Mouse (Mus musculus): ENCODE measurements around the gene Leng8. TPM values are rescaled to one million over a fixed set of nuclear protein-coding genes. Genes with fewer than 3 reads are reported as not detected.

The Leng8 gene
- polyA plus RNA-seq, 1 experiment from 2014 or later, result 60.6 TPM

DNA sequence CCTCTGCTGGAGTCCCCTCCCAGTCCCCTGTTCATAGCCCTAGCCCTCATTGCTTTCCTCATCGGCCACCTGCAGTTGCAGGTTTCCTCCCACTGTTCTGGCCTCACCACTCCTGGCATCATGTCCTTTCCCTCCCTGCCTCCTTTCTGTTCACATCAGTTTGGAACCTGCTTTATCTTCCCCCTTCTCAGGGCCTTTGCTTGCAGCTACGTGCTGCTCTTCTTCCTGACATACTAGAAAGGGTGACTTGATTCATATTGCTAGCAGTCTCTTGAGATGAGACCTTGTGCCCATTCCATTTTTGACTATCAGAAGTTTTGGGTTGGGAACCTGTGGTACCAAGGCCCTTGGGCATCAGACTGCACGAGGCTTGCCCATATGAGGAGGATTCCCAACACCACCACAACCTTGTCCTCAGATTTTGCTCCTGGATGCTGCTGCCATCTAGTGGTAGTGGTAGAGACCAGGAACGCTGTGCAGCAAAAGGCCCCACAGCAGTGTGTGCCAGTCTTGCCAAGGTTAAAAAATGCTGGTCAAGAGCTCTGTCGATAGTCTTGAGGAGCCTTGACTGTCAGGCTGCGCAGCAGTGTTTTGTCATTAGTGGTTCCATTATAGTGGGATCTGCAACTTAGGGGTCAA, 8.8 kb downstream of the Leng8 start:
- H3K27me3 ChIP-seq (ENCODE audit: poor library complexity, severe bottlenecking), result peaks cover 8% of the 10 kb centered on the region
- H3K9me3 ChIP-seq, result no peaks in the 10 kb centered on the region
- no peak overlapping the region for H3K4me3 ChIP-seq
- 75% methylated on average over 6 of the region's 6 CpGs for WGBS
- H3K36me3 ChIP-seq (replicated peaks), result peaks cover 79% of the 10 kb centered on the region
- DNase-seq (ENCODE audit: extremely low spot score, low spot score), result no peak
- H3K4me1 ChIP-seq, result peaks cover 23% of the 10 kb centered on the region
- H3K27ac ChIP-seq, result no peak overlapping the region

DNA sequence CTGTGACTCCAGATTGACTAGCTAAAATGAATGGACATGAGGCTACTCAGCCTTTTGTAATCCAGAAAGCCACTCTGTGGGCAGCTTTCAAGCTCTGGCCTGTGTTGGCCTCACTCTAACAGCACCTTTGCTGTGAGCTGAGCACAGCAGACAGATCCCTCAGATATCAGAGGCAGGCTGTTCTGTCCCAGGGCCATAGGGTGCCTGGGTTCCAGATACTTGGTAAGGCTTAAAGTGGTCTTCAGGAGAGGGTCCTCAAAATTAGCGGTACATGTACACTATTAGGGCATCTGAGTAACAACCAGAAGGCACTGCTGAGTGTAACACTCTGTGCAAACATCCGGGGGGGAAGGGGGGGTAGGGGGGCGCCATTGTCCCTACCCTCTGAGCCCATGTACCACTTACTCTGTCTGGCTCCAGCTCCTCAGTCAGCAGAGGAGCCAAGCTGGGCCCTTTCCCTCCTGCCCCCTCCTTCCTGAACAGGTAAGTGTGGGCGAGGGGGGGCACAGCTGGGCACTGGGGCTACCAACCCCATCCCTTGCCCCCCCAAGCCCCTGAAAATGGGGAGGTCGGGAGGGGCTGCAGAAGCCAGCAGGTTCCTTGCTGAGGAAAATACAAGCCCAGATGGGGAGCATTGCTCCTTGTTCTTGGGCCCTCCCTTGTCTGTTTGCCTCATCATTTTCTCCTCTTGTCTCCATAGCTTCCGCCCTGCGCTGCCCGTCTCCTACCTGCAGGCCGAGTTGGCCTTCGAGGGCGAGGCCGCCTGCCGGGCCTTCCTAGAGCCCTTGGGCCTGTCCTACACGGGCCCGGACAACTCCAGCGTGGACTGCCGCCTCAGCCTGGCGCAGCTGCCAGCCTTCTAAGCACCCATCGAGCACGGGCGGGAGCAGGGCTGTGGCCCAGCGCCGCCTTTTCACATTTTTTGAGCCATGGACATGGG, 9.7 kb downstream of the Leng8 start:
- no peak overlapping the region for H3K27ac ChIP-seq
- H3K4me1 ChIP-seq, result peaks cover 31% of the 10 kb centered on the region
- WGBS, result 94% methylated on average over 23 of the region's 23 CpGs
- 0 out of 2 replicates have a peak, but pooled peaks cover 3% of the 10 kb centered on the region for H3K9me3 ChIP-seq
- H3K4me3 ChIP-seq, result no peak overlapping the region
- H3K27me3 ChIP-seq (ENCODE audit: poor library complexity, severe bottlenecking), result peaks cover 17% of the 10 kb centered on the region
- peaks cover 71% of the 10 kb centered on the region for H3K36me3 ChIP-seq (replicated peaks)
- no peak for DNase-seq (ENCODE audit: extremely low spot score, low spot score)

DNA sequence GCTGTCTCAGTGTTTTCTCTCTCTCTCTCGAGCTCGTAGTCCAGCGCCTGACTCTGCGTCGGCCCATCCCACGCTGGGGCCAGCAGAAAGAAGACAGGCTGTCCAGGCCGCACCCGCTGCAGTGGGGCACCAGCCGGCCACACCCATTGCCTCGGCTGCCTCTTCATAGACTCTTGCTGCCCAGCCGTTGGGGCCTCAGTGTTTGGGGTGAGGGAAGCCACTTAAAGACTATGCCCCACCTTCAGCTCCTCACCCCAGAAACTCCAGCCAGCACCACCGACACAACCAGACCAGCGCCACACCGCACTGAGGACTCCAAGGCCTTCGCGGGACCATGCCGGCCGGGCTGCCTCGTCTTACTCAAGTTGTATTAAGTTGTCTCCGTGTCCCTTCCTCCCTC, 10.5 kb downstream of the Leng8 start:
- Histone ChIP-seq H3K27me3 (ENCODE audit: poor library complexity, severe bottlenecking) (peaks cover 25% of the 10 kb centered on the region), H3K4me3 (no peak overlapping the region), H3K27ac (no peak overlapping the region), H3K36me3 (replicated peaks) (peaks cover 62% of the 10 kb centered on the region), H3K9me3 (0 out of 2 replicates have a peak, but pooled peaks cover 3% of the 10 kb centered on the region), H3K4me1 (peaks cover 33% of the 10 kb centered on the region)
- no peak for DNase-seq (ENCODE audit: extremely low spot score, low spot score)
- 95% methylated on average over 20 of the region's 20 CpGs for WGBS

DNA sequence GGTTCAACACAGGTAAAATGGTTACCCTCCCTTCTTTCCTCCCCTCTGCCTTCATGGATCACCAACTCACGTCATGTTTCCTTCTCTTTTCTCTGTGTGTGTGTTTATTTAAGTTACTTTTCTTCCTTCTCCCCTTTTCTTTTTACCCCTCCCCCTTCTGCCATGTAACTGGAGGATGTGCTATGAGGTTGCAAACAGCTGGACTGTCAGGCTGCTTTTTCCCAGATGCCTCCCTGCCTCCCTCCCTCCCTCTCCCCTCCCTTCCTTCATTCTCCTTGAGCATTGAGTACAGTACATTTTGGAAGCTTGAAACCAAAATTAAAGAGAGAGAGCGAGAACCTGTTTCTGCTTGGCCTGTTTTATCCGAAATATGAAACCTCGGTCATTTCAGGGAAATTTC, 11.0 kb downstream of the Leng8 start:
- Histone ChIP-seq H3K27ac (no peak overlapping the region), H3K27me3 (ENCODE audit: poor library complexity, severe bottlenecking) (peaks cover 30% of the 10 kb centered on the region), H3K36me3 (replicated peaks) (peaks cover 57% of the 10 kb centered on the region), H3K4me3 (peak overlapping the region; percentile 75; the same call in 1 of the 2 replicates), H3K9me3 (0 out of 2 replicates have a peak, but pooled peaks cover 3% of the 10 kb centered on the region), H3K4me1 (peaks cover 33% of the 10 kb centered on the region)
- WGBS, result 93% methylated on average over 4 of the region's 4 CpGs
- no peak for DNase-seq (ENCODE audit: extremely low spot score, low spot score)

DNA sequence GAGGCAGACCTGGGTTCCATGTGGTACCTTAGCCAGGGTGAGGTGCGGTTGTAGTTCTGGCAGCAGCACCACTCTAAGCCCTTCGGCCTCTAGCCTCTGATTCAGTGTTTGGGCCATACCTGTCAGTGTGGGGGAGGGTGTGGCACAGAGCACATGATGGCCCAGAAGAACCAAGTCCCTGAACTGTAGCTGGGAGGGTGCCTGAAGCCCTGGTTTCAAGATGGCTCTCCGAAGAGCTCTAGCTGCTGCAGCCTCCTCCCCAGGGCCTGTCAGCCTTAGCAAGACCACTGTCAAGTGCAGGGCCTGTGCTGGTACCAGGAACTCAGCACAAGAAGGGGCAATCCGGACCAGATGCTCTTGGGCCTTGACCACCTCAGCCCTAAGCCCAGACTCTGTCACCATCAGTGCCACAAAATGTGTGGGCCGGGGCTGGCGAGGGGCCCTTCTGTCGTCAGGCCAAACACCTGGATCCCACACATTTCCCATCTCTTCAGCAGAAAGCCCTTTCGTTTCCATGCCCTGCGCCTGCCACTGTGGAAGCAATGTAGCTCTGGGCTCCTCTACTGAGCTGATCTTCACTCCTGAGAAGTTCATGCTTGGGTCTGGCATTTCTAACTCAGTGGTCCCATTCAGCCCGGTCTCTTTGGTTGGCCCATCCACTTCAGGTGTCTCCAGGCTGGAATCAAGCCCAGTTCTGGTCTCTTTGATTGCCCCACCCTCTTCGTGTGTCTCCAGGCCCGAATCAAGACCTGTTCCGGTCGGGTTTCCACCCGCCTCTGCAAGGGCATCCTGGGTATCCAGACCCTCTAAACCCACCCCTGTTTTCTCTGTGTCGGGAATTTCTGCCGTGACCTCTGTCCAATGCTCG, 11.7 kb downstream of the Leng8 start:
- H3K4me1 ChIP-seq, result peaks cover 33% of the 10 kb centered on the region
- 0 out of 2 replicates have a peak, but pooled peaks cover 3% of the 10 kb centered on the region for H3K9me3 ChIP-seq
- peak overlapping the region; percentile 75 for H3K4me3 ChIP-seq
- no peak for DNase-seq (ENCODE audit: extremely low spot score, low spot score)
- 29% methylated on average over 18 of the region's 18 CpGs for WGBS
- H3K27ac ChIP-seq, result peak overlapping the region; percentile 84
- peaks cover 30% of the 10 kb centered on the region for H3K27me3 ChIP-seq (ENCODE audit: poor library complexity, severe bottlenecking)
- peaks cover 50% of the 10 kb centered on the region for H3K36me3 ChIP-seq (replicated peaks)

DNA sequence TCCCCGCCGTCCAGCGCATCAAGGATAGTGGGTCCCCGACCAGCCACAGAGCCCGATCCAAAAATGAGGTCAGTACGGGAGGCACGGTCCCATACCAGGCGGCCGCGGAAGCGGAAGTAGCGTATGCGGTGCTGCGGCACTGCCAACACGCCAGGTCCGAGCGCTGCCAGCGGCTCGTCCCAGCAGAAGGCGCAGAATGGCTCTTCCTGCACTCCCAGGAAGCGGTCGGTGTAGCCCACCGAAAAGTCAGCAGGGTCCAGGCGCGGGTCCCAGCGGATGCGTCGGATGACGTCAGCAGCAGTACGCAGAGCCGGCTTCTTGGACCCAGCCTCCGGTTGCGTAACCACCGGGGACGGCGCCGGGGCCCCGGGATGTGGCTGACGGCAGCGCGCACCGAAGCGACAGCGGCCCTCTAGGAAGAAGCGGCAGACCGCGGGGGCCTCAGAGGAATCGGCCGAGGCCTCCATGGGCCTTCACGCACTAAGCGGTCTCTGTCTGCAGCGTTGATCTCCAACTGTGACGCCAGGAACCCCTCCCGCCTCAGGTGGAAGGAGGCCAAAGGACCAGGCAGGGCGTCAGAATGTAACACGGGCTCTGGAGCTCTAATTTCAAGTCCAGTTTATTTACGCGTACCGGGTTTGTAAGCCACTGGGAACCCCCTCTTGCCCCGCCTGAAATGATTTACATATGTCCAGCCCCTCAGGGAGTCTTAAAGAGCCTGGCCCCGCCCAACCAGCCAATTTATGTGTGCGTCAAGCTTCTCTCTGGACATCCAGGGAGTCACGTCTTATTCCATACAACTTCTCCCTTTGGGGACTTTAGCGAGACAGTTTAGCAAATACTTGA, 12.6 kb downstream of the Leng8 start:
- Histone ChIP-seq H3K4me1 (peaks cover 33% of the 10 kb centered on the region), H3K27me3 (ENCODE audit: poor library complexity, severe bottlenecking) (peaks cover 30% of the 10 kb centered on the region), H3K9me3 (0 out of 2 replicates have a peak, but pooled peaks cover 3% of the 10 kb centered on the region), H3K27ac (peak overlapping the region; percentile 84), H3K4me3 (peak overlapping the region; percentile 75), H3K36me3 (replicated peaks) (peaks cover 41% of the 10 kb centered on the region)
- DNase-seq (ENCODE audit: extremely low spot score, low spot score), result peak; percentile 60
- WGBS, result 1% methylated on average over 64 of the region's 64 CpGs

DNA sequence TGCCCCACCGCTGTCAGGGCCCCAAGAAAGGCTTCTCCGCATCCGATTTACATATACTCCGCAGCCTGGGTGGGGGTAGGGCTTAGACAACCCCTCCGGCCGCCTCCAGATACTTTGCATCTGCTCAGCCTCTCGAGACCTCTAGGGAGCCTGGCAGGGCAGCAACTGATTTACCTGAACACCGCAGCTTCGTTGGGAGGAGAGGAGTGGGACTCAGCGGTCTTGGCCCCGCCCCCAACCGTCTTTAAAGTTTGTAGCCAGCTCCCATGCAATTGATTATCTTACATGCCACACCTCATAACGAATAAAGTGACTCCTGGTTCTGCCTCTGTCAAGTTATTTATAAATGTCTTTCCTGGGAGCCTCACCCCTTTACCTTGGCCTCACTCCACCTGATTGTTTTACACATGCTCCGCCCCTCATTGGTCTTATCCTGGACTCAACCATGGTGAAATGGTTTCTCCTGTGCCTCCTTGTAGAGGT, 13.3 kb downstream of the Leng8 start, which contains the start of gene Leng9:
TSS of gene Leng9 (minus strand) at position 316 of the 483 bp plus-strand sequence.
- Histone ChIP-seq H3K4me3 (peak within 1 kb of the TSS; percentile 75), H3K36me3 (replicated peaks) (peaks cover 35% of the 10 kb centered on the region), H3K27ac (peak within 1 kb of the TSS; percentile 84), H3K4me1 (peaks cover 35% of the 10 kb centered on the region), H3K9me3 (0 out of 2 replicates have a peak, but pooled peaks cover 3% of the 10 kb centered on the region), H3K27me3 (ENCODE audit: poor library complexity, severe bottlenecking) (peaks cover 30% of the 10 kb centered on the region)
- DNase-seq (ENCODE audit: extremely low spot score, low spot score), result peak; percentile 34
- WGBS, result 2% methylated on average over 14 of the region's 14 CpGs

DNA sequence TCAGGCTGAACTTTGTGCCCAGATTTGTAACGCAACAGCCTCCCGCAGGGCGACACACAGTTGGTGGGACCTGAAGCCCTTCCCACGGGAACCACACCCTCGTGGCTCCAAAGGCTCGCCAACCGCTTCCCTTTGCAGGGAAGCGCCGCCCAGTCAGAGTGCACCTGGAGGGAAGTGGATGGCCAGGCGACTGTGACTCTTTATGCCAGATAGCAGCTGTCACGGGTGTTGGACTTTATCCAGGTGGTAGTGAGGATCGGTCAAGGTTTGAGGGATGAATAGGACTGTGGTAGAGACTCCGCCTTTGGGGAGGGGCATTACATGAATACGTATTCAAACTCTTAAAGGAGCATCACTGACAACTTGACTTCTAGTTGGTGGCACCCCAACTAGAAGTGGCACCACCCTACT, 14.0 kb downstream of the Leng8 start:
- DNase-seq (ENCODE audit: extremely low spot score, low spot score), result no peak
- no peak overlapping the region for H3K27ac ChIP-seq
- H3K4me3 ChIP-seq, result peak overlapping the region; percentile 75
- H3K36me3 ChIP-seq (replicated peaks), result peaks cover 28% of the 10 kb centered on the region
- 0 out of 2 replicates have a peak, but pooled peaks cover 3% of the 10 kb centered on the region for H3K9me3 ChIP-seq
- WGBS, result 9% methylated on average over 14 of the region's 14 CpGs
- H3K4me1 ChIP-seq, result peaks cover 35% of the 10 kb centered on the region
- peaks cover 30% of the 10 kb centered on the region for H3K27me3 ChIP-seq (ENCODE audit: poor library complexity, severe bottlenecking)

DNA sequence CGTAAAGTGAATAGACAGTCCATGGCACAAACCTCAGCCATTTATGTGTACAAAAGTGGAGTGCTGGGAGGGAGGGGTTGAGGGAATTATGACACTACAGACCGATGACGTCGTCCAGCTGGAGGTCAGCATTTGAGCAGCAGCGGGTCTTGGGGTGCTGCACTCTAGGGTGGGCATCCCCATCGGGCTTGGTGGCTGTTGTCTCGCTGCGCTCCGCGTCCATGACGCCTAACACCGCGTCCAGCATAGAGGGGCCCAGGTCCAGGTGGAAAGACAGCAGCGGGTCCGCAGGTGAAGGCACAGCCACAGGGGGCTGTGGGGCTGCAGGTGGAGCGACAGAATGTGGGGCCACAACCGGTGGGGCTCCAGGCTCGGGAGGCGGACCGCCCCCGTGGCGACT, 14.4 kb downstream of the Leng8 start:
- no peak for DNase-seq (ENCODE audit: extremely low spot score, low spot score)

DNA sequence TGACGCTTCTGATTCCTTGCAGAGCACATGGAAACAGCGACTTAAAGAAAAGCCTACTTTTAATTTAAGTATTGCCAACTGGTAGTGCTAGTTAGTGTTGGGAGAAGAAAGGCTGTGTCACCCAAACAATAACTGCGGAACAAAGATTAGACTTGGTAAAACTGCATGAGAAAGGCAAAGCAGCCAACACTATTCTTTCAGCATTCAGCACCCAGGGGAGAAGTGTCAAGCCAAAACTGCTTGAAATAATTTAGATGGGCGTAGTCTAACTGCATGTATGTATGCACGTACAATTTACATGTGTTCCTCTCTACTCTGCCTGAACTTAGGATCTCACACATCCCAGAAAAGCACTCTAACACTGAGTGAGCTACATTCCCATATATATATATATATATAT, 17.5 kb downstream of the Leng8 start:
- DNase-seq (ENCODE audit: extremely low spot score, low spot score), result no peak
- H3K4me1 ChIP-seq, result peaks cover 23% of the 10 kb centered on the region
- no peaks in the 10 kb centered on the region for H3K36me3 ChIP-seq (replicated peaks)
- 79% methylated on average over 5 of the region's 5 CpGs for WGBS
- H3K27me3 ChIP-seq (ENCODE audit: poor library complexity, severe bottlenecking), result peaks cover 30% of the 10 kb centered on the region
- no peak overlapping the region for H3K27ac ChIP-seq
- H3K9me3 ChIP-seq, result 0 out of 2 replicates have a peak, but pooled peaks cover 3% of the 10 kb centered on the region
- no peak overlapping the region for H3K4me3 ChIP-seq

More for the DNA sequence above, 14.4 kb downstream of the Leng8 start:
- WGBS, result 20% methylated on average over 22 of the region's 22 CpGs
- Histone ChIP-seq H3K4me1 (peaks cover 35% of the 10 kb centered on the region), H3K36me3 (replicated peaks) (peaks cover 23% of the 10 kb centered on the region), H3K4me3 (peak overlapping the region; percentile 75), H3K9me3 (0 out of 2 replicates have a peak, but pooled peaks cover 3% of the 10 kb centered on the region), H3K27ac (no peak overlapping the region), H3K27me3 (ENCODE audit: poor library complexity, severe bottlenecking) (peaks cover 30% of the 10 kb centered on the region)

DNA sequence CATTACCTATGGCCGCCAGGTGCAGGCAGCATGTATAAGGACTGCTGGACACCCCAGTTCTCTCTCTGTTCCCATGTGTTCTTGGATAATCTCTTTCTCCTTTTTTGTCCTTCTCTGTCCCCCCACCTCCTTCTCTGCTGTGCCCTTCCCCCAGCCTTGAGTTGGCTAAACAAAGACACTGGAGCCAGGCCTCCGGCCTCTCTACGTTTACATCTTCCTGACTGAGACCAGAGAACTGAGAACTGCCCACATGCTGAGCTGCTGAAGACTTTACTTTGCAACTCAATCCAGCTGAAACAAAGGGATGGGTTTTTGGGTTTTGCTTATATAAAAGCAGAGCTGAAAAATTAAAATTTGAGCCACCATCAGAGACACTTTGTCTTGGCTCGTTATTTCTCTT, 18.1 kb downstream of the Leng8 start:
- H3K27ac ChIP-seq, result no peak overlapping the region
- 0 out of 2 replicates have a peak, but pooled peaks cover 3% of the 10 kb centered on the region for H3K9me3 ChIP-seq
- H3K4me3 ChIP-seq, result no peak overlapping the region
- no peaks in the 10 kb centered on the region for H3K36me3 ChIP-seq (replicated peaks)
- H3K27me3 ChIP-seq (ENCODE audit: poor library complexity, severe bottlenecking), result peaks cover 29% of the 10 kb centered on the region
- DNase-seq (ENCODE audit: extremely low spot score, low spot score), result no peak
- 40% methylated on average over 4 of the region's 4 CpGs for WGBS
- H3K4me1 ChIP-seq, result peaks cover 19% of the 10 kb centered on the region
